Mouse (Mus musculus): ENCODE results near the gene Srd5a2.
"Not testable (repeated sequence)": the region's sequence is repeated elsewhere in the genome, so short reads cannot be mapped to it uniquely, and the experiment has no call there.

DNA sequence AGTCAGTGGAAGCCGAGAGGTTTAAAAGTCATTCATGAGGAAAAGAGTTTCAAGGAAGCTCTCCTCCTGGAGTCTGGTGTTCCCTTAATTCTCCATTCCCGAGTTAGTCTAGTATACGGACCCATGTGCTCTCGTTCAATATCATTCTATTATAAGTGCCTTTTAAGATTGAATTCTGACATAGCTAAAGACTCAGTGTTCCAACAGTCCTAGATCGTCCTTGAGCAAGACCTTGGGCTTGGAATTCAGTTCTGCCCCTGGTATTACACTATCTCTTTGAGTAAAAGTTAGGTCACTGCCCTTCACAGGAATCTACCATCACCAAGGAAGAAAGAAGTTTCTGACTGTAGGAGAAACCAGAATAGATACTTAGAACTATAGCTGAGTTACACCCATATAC lies 15.0 kb upstream of the Srd5a2 start:
- TF ChIP-seq CHD1 (IDR thresholded peaks at IDR 0.05; ENCODE audit: low read depth, low read length); MAFK (IDR thresholded peaks at IDR 0.05; ENCODE audit: borderline replicate concordance, low read depth, low read length); JUND (IDR thresholded peaks at IDR 0.05; ENCODE audit: low read depth, low read length); POLR2A (IDR thresholded peaks at IDR 0.05; ENCODE audit: control insufficient read depth in 1 of 2, insufficient read depth in 1 of 2, low read depth in 1 of 2, low read length in 2 of 2, poor library complexity in 1 of 2); TAL1 (IDR thresholded peaks at IDR 0.05; ENCODE audit: low read length); USF1 (IDR thresholded peaks at IDR 0.05; ENCODE audit: low read depth, low read length); SIN3A (IDR thresholded peaks at IDR 0.05; ENCODE audit: low read length); RCOR1 (IDR thresholded peaks at IDR 0.05; ENCODE audit: low read depth, low read length): not testable (repeated sequence)
